Mouse (Mus musculus): ENCODE measurements around the gene Thumpd2.

- TF ChIP-seq CTCF (IDR thresholded peaks at IDR 0.05; ENCODE audit: low read depth, low read length) (no peak), GATA1 (IDR thresholded peaks at IDR 0.05; ENCODE audit: borderline replicate concordance, low read length) (no peak)
These were observed 24.0 kb upstream of the Thumpd2 start for GRCm38 (mm10) chr17:81088866-81089265.
